Mouse (Mus musculus): ENCODE results near the gene Osbpl3.
A peak's percentile ranks its signal among the peaks of the same experiment; 100 is the strongest.
"Not testable (repeated sequence)": the region's sequence is repeated elsewhere in the genome, so short reads cannot be mapped to it uniquely, and the experiment has no call there.

The Osbpl3 gene

GRCm38 (mm10) chr6:50453651-50454050 lies 2.4 kb downstream of the Osbpl3 start:
- no peak for DNase-seq (ENCODE audit: low spot score in 2 of 2)

- DNase-seq (ENCODE audit: low spot score in 2 of 2), result no peak
These were observed 3.8 kb downstream of the Osbpl3 start for GRCm38 (mm10) chr6:50452220-50452619.

- DNase-seq (ENCODE audit: low spot score in 2 of 2), result no peak
These were observed 10.4 kb downstream of the Osbpl3 start for GRCm38 (mm10) chr6:50445616-50446015.

- no peak for DNase-seq (ENCODE audit: low spot score in 2 of 2)
These were observed 14.8 kb downstream of the Osbpl3 start for GRCm38 (mm10) chr6:50440966-50441862.

- peak; percentile 60 to 71 for DNase-seq (ENCODE audit: low spot score in 2 of 2)
These were observed 15.8 kb downstream of the Osbpl3 start for GRCm38 (mm10) chr6:50440197-50440596.

GRCm38 (mm10) chr6:50438900-50439299 lies 17.1 kb downstream of the Osbpl3 start:
- not testable (repeated sequence) for DNase-seq (ENCODE audit: low spot score in 2 of 2)

GRCm38 (mm10) chr6:50437815-50438214 lies 18.2 kb downstream of the Osbpl3 start:
- no peak for DNase-seq (ENCODE audit: low spot score in 2 of 2)

GRCm38 (mm10) chr6:50436661-50437060 lies 19.3 kb downstream of the Osbpl3 start:
- DNase-seq (ENCODE audit: low spot score in 2 of 2), result no peak

GRCm38 (mm10) chr6:50432491-50432890 lies 23.5 kb downstream of the Osbpl3 start:
- DNase-seq (ENCODE audit: low spot score in 2 of 2), result no peak

- DNase-seq (ENCODE audit: low spot score in 2 of 2), result no peak
These were observed 26.7 kb downstream of the Osbpl3 start for GRCm38 (mm10) chr6:50429299-50429698.

- DNase-seq (ENCODE audit: low spot score in 2 of 2), result no peak
These were observed 28.8 kb downstream of the Osbpl3 start for GRCm38 (mm10) chr6:50427051-50427732.

- no peak for DNase-seq (ENCODE audit: low spot score in 2 of 2)
These were observed 29.4 kb downstream of the Osbpl3 start for GRCm38 (mm10) chr6:50426571-50426970.

GRCm38 (mm10) chr6:50424271-50424670 lies 31.7 kb downstream of the Osbpl3 start:
- DNase-seq (ENCODE audit: low spot score in 2 of 2), result no peak

GRCm38 (mm10) chr6:50420413-50420812 lies 35.6 kb downstream of the Osbpl3 start:
- no peak for DNase-seq (ENCODE audit: low spot score in 2 of 2)

GRCm38 (mm10) chr6:50419518-50420290 lies 36.3 kb downstream of the Osbpl3 start:
- no peak for DNase-seq (ENCODE audit: low spot score in 2 of 2)

- no peak for DNase-seq (ENCODE audit: low spot score in 2 of 2)
These were observed 37.0 kb downstream of the Osbpl3 start for GRCm38 (mm10) chr6:50418951-50419350.

GRCm38 (mm10) chr6:50416854-50417253 lies 39.1 kb downstream of the Osbpl3 start:
- no peak for DNase-seq (ENCODE audit: low spot score in 2 of 2)

GRCm38 (mm10) chr6:50415431-50415830 lies 40.6 kb downstream of the Osbpl3 start:
- DNase-seq (ENCODE audit: low spot score in 2 of 2), result no peak

- peak; percentile 37 to 54 for DNase-seq (ENCODE audit: low spot score in 2 of 2)
These were observed 41.5 kb downstream of the Osbpl3 start for GRCm38 (mm10) chr6:50414547-50414946.

GRCm38 (mm10) chr6:50413381-50413780 lies 42.6 kb downstream of the Osbpl3 start:
- no peak for DNase-seq (ENCODE audit: low spot score in 2 of 2)

GRCm38 (mm10) chr6:50412174-50412573 lies 43.8 kb downstream of the Osbpl3 start:
- peak; percentile 69 to 78 for DNase-seq (ENCODE audit: low spot score in 2 of 2)

- no peak for DNase-seq (ENCODE audit: low spot score in 2 of 2)
These were observed 51.3 kb downstream of the Osbpl3 start for GRCm38 (mm10) chr6:50404698-50405097.

All from right cerebral cortex, adult 2 months (tissue).